Mouse (Mus musculus) ovary, adult 10 weeks (tissue): Measurements from ENCODE around the gene Gm28434. TPM values are rescaled to one million over a fixed set of nuclear protein-coding genes. Genes with fewer than 3 reads are reported as not detected.

ENCODE experiments used
- polyA plus RNA-seq: library from polyadenylated mRNA; stranded (reverse); fragments of 350-450 nt; fragmentation: Illumina TruSeq; extraction: RNeasy Lipid Tissue Mini Kit (QIAGEN cat#74804); gene quantifications from one replicate; pipeline ENCODE4 v1.2.3, GENCODE M21; 2014

Gm28434 gene
- not detected for polyA plus RNA-seq

GRCm38 (mm10) chr5:87969201-87969600 is at the start of gene Gm28434, which contains the start of gene 2310003L06Rik:
Gene Gm28434 (plus strand): TSS chr5:87969517.
Gene 2310003L06Rik (plus strand): TSS chr5:87969459.

GRCm38 (mm10) chr5:87925372-87925771 is 43.9 kb upstream of the Gm28434 start, which contains the start of gene Csn3:
Gene Csn3 (plus strand): TSS chr5:87925579.

GRCm38 (mm10) chr5:87979139-87979538 is 9.8 kb downstream of the Gm28434 start, which contains the start of gene Cabs1:
Gene Cabs1 (plus strand): TSS chr5:87979439.

DNA sequence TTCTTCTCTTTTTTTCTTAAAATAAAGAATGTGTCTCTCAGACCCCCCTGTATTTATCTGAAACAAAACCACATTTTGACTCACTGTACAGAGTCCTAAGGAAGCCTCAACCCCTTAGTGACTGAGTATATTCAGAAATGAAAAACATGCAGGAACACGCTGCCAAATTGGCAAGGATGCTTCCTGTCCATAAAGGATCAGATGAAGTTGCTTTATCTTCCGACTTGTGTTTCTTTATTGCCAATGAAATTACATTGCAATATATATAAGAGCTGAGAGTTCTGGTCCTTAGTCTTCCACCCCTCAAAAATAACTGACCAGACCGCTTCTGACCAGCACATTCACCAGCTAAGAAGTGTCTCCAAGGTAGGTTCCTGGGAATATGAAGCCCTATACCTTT is 32.9 kb downstream of the Gm28434 start, which contains the start of gene Smr3a:
TSS of gene Smr3a (plus strand) at position 301 of the 400 bp plus-strand sequence.

Other genes starting within 250 kb of the Gm28434 start
- not detected for gene Csn1s2a, start 194.9 kb upstream of the Gm28434 start, polyA plus RNA-seq
- not detected for gene Csn1s2b, start 161.4 kb upstream of the Gm28434 start, polyA plus RNA-seq
- gene Prr27, start 143.8 kb upstream of the Gm28434 start, polyA plus RNA-seq: not detected
- not detected for gene Odam, start 84.5 kb upstream of the Gm28434 start, polyA plus RNA-seq
- not detected for gene Csn3, start 43.9 kb upstream of the Gm28434 start, polyA plus RNA-seq
- 0.57 TPM for gene 2310003L06Rik, start 58 bp upstream of the Gm28434 start, polyA plus RNA-seq
- gene Cabs1, start 9.9 kb downstream of the Gm28434 start, polyA plus RNA-seq: not detected
- not detected for gene Smr3a, start 33.0 kb downstream of the Gm28434 start, polyA plus RNA-seq
- not detected for gene Smr2, start 117.0 kb downstream of the Gm28434 start, polyA plus RNA-seq
- gene Gm11116, start 142.0 kb downstream of the Gm28434 start, polyA plus RNA-seq: not detected
- gene Gm11115, start 184.6 kb downstream of the Gm28434 start, polyA plus RNA-seq: not detected